Mouse (Mus musculus) spleen, adult 2 months (tissue): Measurements from ENCODE around the gene Psmd7.

Experiments
- CTCF ChIP-seq: fragments of 200-500 bp; IDR thresholded peaks from 2 replicates; pipeline ENCODE4 v1.5.1; 2011; ENCODE audit warnings: mild to moderate bottlenecking, inconsistent platforms; ENCODE audit not compliant: insufficient read depth, insufficient read length, insufficient replicate concordance; ENCODE audit errors: extremely low read depth
- POLR2A ChIP-seq: fragments of 200-500 bp; IDR thresholded peaks from 2 replicates; pipeline ENCODE4 v1.6.1; 2011; ENCODE audit warnings: low read depth, low read length, inconsistent platforms

- TF ChIP-seq CTCF = no peak
- TF ChIP-seq POLR2A = no peak
Measured at GRCm38 (mm10) chr8:107552234-107552633, 36.0 kb downstream of the Psmd7 start.
